Mouse (Mus musculus): ENCODE results near the gene Fdx1l. TPM values are rescaled to one million over a fixed set of nuclear protein-coding genes. Genes with fewer than 3 reads are reported as not detected.
"Not testable (repeated sequence)": the region's sequence is repeated elsewhere in the genome, so short reads cannot be mapped to it uniquely, and the experiment has no call there.

Fdx1l gene
- polyA plus RNA-seq, 1 experiment from 2014 or later, result 60.5 TPM

- Histone ChIP-seq H3K36me3 (ENCODE audit: control insufficient read depth, insufficient read depth) (peaks cover 51% of the 10 kb centered on the region), H3K9me3 (ENCODE audit: control insufficient read depth, low read length) (no peaks in the 10 kb centered on the region)
Observed at GRCm38 (mm10) chr9:21081127-21081526, 7.7 kb upstream of the Fdx1l start.

GRCm38 (mm10) chr9:21075625-21076024 is 2.2 kb upstream of the Fdx1l start:
- Histone ChIP-seq H3K4me2 (ENCODE audit: low read length) (no peak overlapping the region), H3K4me3 (replicated peaks; ENCODE audit: low read length) (no peak overlapping the region), H3K9me3 (ENCODE audit: control insufficient read depth, low read length) (no peaks in the 10 kb centered on the region), H3K36me3 (ENCODE audit: control insufficient read depth, insufficient read depth) (peaks cover 31% of the 10 kb centered on the region), H3K27me3 (replicated peaks; ENCODE audit: control insufficient read depth, insufficient read depth, low read length) (no peaks in the 10 kb centered on the region), H3K27ac (ENCODE audit: low read length) (no peak overlapping the region), H3K4me1 (replicated peaks; ENCODE audit: control insufficient read depth, insufficient read depth, low read length) (peaks cover 15% of the 10 kb centered on the region), H3K9ac (replicated peaks; ENCODE audit: low read depth, low read length) (no peak overlapping the region)
- WGBS, result 96% methylated on average over 3 of the region's 3 CpGs
- ATAC-seq, result no peak

More at GRCm38 (mm10) chr9:21081127-21081526, 7.7 kb upstream of the Fdx1l start:
- no peaks in the 10 kb centered on the region for H3K27me3 ChIP-seq (replicated peaks; ENCODE audit: control insufficient read depth, insufficient read depth, low read length)
- H3K4me1 ChIP-seq (replicated peaks; ENCODE audit: control insufficient read depth, insufficient read depth, low read length), result no peaks in the 10 kb centered on the region
- H3K4me3 ChIP-seq (replicated peaks; ENCODE audit: low read length), result no peak overlapping the region
- WGBS, result 88% methylated on average over 9 of the region's 9 CpGs
- no peak for ATAC-seq
- H3K9ac ChIP-seq (replicated peaks; ENCODE audit: low read depth, low read length), result no peak overlapping the region
- H3K27ac ChIP-seq (ENCODE audit: low read length), result no peak overlapping the region
- no peak overlapping the region for H3K4me2 ChIP-seq (ENCODE audit: low read length)

- Histone ChIP-seq H3K4me3 (replicated peaks; ENCODE audit: low read length) (no peak overlapping the region), H3K27ac (ENCODE audit: low read length) (no peak overlapping the region), H3K4me1 (replicated peaks; ENCODE audit: control insufficient read depth, insufficient read depth, low read length) (peaks cover 15% of the 10 kb centered on the region), H3K27me3 (replicated peaks; ENCODE audit: control insufficient read depth, insufficient read depth, low read length) (no peaks in the 10 kb centered on the region), H3K9me3 (ENCODE audit: control insufficient read depth, low read length) (no peaks in the 10 kb centered on the region), H3K4me2 (ENCODE audit: low read length) (no peak overlapping the region; the same call in 1 of the 2 replicates), H3K9ac (replicated peaks; ENCODE audit: low read depth, low read length) (no peak overlapping the region), H3K36me3 (ENCODE audit: control insufficient read depth, insufficient read depth) (peaks cover 18% of the 10 kb centered on the region)
- no peak for ATAC-seq
- 93% methylated on average over 1 of the region's 1 CpGs for WGBS
Observed at GRCm38 (mm10) chr9:21074173-21074572, 759 bp upstream of the Fdx1l start.

GRCm38 (mm10) chr9:21072641-21073040 is 773 bp downstream of the Fdx1l start:
- H3K4me1 ChIP-seq (replicated peaks; ENCODE audit: control insufficient read depth, insufficient read depth, low read length), result peaks cover 15% of the 10 kb centered on the region
- peak overlapping the region; percentile 92 for H3K4me3 ChIP-seq (replicated peaks; ENCODE audit: low read length)
- H3K27me3 ChIP-seq (replicated peaks; ENCODE audit: control insufficient read depth, insufficient read depth, low read length), result no peaks in the 10 kb centered on the region
- H3K4me2 ChIP-seq (ENCODE audit: low read length), result peak overlapping the region; percentile 96
- 0 out of 2 replicates have a peak, but pooled peaks have one; percentile 1 for ATAC-seq
- peaks cover 10% of the 10 kb centered on the region for H3K36me3 ChIP-seq (ENCODE audit: control insufficient read depth, insufficient read depth)
- WGBS, result 15% methylated on average over 4 of the region's 4 CpGs
- no peak overlapping the region for H3K27ac ChIP-seq (ENCODE audit: low read length)
- H3K9ac ChIP-seq (replicated peaks; ENCODE audit: low read depth, low read length), result peak overlapping the region; percentile 88
- H3K9me3 ChIP-seq (ENCODE audit: control insufficient read depth, low read length), result no peaks in the 10 kb centered on the region

- H3K4me2 ChIP-seq (ENCODE audit: low read length), result no peak within 1 kb of the TSS
- no peak for ATAC-seq
- no peaks in the 10 kb centered on the region for H3K27me3 ChIP-seq (replicated peaks; ENCODE audit: control insufficient read depth, insufficient read depth, low read length)
- H3K4me1 ChIP-seq (replicated peaks; ENCODE audit: control insufficient read depth, insufficient read depth, low read length), result peaks cover under 1% of the 10 kb centered on the region; the same call in 1 of the 2 replicates
- peaks cover 10% of the 10 kb centered on the region for H3K36me3 ChIP-seq (ENCODE audit: control insufficient read depth, insufficient read depth)
- H3K9ac ChIP-seq (replicated peaks; ENCODE audit: low read depth, low read length), result no peak within 1 kb of the TSS
- no peaks in the 10 kb centered on the region for H3K9me3 ChIP-seq (ENCODE audit: control insufficient read depth, low read length)
- no peak within 1 kb of the TSS for H3K4me3 ChIP-seq (replicated peaks; ENCODE audit: low read length)
- WGBS, result 86% methylated on average over 27 of the region's 27 CpGs
- no peak within 1 kb of the TSS for H3K27ac ChIP-seq (ENCODE audit: low read length)
Observed at GRCm38 (mm10) chr9:21067006-21067684, 6.3 kb downstream of the Fdx1l start, which contains the start of gene Zglp1. Gene Zglp1 (minus strand): TSS chr9:21067093.

DNA sequence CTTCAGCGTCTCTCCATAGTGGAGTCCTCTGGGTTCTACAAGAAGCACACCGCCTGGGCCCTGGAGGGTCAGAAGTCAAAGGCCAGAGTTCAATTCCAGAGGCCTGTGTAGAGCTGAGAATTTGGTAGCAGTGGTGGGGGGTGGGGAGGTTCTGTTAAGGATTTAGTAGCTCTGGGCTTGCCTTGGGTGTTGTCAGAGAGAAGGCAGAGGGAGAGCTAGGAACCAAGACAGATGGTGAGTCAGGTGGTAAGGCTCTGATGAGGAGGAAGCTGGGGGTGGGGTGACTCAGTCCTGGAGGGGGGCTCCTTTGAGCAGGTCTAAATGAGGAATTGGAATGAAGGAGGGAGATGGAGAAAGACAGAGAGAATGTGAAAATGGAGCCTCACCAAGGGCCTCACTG is 10.5 kb downstream of the Fdx1l start:
- H3K4me1 ChIP-seq (replicated peaks; ENCODE audit: control insufficient read depth, insufficient read depth, low read length), result no peaks in the 10 kb centered on the region
- H3K27ac ChIP-seq (ENCODE audit: low read length), result no peak overlapping the region
- 87% methylated on average over 2 of the region's 2 CpGs for WGBS
- H3K9ac ChIP-seq (replicated peaks; ENCODE audit: low read depth, low read length), result no peak overlapping the region
- ATAC-seq, result no peak
- no peak overlapping the region for H3K4me2 ChIP-seq (ENCODE audit: low read length)
- H3K4me3 ChIP-seq (replicated peaks; ENCODE audit: low read length), result no peak overlapping the region
- no peaks in the 10 kb centered on the region for H3K9me3 ChIP-seq (ENCODE audit: control insufficient read depth, low read length)
- H3K36me3 ChIP-seq (ENCODE audit: control insufficient read depth, insufficient read depth), result peaks cover 10% of the 10 kb centered on the region
- H3K27me3 ChIP-seq (replicated peaks; ENCODE audit: control insufficient read depth, insufficient read depth, low read length), result no peaks in the 10 kb centered on the region

DNA sequence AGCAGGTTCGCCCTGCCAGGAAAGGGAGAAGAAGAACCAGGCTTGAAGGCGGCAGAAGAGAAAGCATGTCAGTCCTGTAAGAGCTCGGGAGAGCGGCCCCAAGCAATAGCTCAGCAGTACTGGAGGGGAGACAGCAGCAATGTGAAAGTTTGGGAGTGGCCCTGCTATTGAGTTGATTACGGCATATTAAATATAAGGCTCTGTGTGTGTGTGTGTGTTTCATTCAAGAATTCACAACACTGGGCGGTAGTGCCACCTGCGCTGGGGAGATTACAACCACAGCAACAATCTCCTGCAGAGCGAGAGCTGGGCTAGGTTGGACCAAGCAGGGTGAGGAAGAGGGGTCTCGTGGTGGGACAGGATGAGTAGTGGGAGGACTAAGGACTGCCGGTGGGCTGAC is 21.8 kb downstream of the Fdx1l start:
- Histone ChIP-seq H3K9ac (replicated peaks; ENCODE audit: low read depth, low read length) (no peak overlapping the region), H3K4me1 (replicated peaks; ENCODE audit: control insufficient read depth, insufficient read depth, low read length) (no peaks in the 10 kb centered on the region), H3K36me3 (ENCODE audit: control insufficient read depth, insufficient read depth) (no peaks in the 10 kb centered on the region), H3K4me2 (ENCODE audit: low read length) (no peak overlapping the region), H3K9me3 (ENCODE audit: control insufficient read depth, low read length) (no peaks in the 10 kb centered on the region), H3K27me3 (replicated peaks; ENCODE audit: control insufficient read depth, insufficient read depth, low read length) (no peaks in the 10 kb centered on the region), H3K27ac (ENCODE audit: low read length) (no peak overlapping the region), H3K4me3 (replicated peaks; ENCODE audit: low read length) (no peak overlapping the region)
- 70% methylated on average over 10 of the region's 10 CpGs for WGBS
- no peak for ATAC-seq

GRCm38 (mm10) chr9:21045235-21045634 is 28.2 kb downstream of the Fdx1l start:
- no peak overlapping the region for H3K4me2 ChIP-seq (ENCODE audit: low read length)
- no peak overlapping the region for H3K27ac ChIP-seq (ENCODE audit: low read length)
- H3K4me1 ChIP-seq (replicated peaks; ENCODE audit: control insufficient read depth, insufficient read depth, low read length), result no peaks in the 10 kb centered on the region
- ATAC-seq, result no peak
- 0 out of 2 replicates have a peak, but pooled peaks cover 3% of the 10 kb centered on the region for H3K27me3 ChIP-seq (replicated peaks; ENCODE audit: control insufficient read depth, insufficient read depth, low read length)
- no peak overlapping the region for H3K4me3 ChIP-seq (replicated peaks; ENCODE audit: low read length)
- no peaks in the 10 kb centered on the region for H3K9me3 ChIP-seq (ENCODE audit: control insufficient read depth, low read length)
- 80% methylated on average over 3 of the region's 3 CpGs for WGBS
- H3K9ac ChIP-seq (replicated peaks; ENCODE audit: low read depth, low read length), result no peak overlapping the region
- no peaks in the 10 kb centered on the region for H3K36me3 ChIP-seq (ENCODE audit: control insufficient read depth, insufficient read depth)

- not testable (repeated sequence) for H3K9ac ChIP-seq (replicated peaks; ENCODE audit: low read depth, low read length); H3K27ac ChIP-seq (ENCODE audit: low read length); H3K4me1 ChIP-seq (replicated peaks; ENCODE audit: control insufficient read depth, insufficient read depth, low read length); H3K36me3 ChIP-seq (ENCODE audit: control insufficient read depth, insufficient read depth); H3K9me3 ChIP-seq (ENCODE audit: control insufficient read depth, low read length); H3K27me3 ChIP-seq (replicated peaks; ENCODE audit: control insufficient read depth, insufficient read depth, low read length); H3K4me2 ChIP-seq (ENCODE audit: low read length); H3K4me3 ChIP-seq (replicated peaks; ENCODE audit: low read length); ATAC-seq
- 46% methylated on average over 1 of the region's 1 CpGs for WGBS
Observed at GRCm38 (mm10) chr9:21044785-21045184, 28.6 kb downstream of the Fdx1l start.
